Mouse (Mus musculus) thymus, postnatal 10 days (tissue): Measurements from ENCODE around the gene Pklr.

Experiments used
- DNase-seq, 2 experiments: peaks; one replicate each; pipeline ENCODE4 v3.0.0; 2021; ENCODE audit warnings: low spot score in 2 of 2

The Pklr gene

DNA sequence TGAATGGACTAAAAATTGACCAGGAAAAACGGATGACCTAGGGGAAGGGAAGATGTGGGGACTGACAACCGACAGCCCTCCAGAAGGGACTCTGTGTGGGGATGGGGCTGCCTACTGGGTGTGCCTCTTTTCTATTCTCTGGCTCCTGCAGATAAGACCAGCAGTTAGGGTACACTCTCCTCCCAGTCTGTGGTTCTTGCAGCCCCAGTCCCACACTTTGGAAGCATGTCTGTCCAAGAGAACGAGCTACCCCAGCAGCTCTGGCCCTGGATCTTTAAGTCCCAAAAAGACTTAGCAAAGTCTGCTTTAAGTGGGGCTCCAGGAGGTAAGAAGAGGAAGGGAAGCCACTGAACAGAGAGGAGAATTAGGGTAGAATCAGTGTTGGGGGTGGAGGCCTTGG lies at the start of gene Pklr:
TSS of gene Pklr (plus strand) at position 185 of the 400 bp plus-strand sequence.
- DNase-seq: no peak

DNA sequence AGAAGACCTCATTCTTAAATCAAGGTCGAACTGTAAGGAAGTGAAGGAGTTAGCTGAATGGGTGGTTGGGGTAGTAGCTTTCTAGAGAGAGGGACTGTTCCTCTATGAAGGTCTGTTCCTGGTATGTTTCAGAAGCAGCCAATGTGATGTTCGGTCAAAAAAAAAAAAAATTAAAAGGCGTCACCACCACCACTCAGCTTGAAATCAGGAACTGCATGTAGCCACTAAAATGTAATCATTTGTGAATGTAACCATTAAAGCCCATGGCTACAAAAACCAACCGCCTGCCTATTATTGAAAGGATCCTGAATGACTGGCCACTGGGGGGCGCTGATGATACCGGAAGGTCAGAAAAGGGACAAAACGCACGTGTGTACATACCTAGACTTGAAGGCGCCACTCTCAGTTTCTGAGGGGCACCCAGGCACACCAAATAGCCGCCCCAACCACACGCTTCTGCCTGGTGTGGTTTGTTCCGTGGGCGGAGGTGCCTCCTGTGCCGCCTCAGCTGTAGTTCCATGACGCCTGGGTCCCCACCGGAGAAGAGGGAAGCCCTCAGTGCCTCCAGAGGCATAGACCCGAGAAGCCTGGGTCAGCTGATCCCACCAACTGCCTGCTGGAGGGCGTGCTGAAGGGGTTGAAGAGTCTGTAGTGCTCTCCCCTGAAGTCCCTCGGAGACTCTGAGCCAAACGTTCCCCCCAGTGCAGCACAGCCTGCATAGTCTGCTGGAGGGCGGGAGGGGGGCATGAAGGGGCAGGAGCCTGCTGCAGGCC lies 48.4 kb upstream of the Pklr start:
- peak; percentile 72 to 92 for DNase-seq

DNA sequence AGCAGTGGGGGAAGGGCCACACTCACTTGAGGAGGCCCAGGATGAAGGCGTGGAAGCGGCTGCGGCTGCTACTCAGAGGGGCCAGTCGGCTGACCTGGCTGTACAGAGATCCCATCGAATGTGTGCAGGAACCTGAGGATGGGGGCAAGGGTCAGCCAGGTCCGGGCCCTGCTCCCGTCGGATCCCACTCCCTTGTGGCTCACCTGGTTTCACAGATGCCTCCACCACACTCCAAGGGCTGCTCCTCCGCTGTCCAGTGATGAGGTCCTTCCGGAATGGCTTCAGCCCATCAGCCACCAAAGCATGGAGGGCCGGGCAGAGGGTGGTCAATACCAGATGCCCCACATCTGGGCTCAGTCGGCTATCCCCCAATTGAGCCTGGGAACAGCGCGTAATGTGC lies 47.0 kb upstream of the Pklr start:
- DNase-seq: no peak

DNA sequence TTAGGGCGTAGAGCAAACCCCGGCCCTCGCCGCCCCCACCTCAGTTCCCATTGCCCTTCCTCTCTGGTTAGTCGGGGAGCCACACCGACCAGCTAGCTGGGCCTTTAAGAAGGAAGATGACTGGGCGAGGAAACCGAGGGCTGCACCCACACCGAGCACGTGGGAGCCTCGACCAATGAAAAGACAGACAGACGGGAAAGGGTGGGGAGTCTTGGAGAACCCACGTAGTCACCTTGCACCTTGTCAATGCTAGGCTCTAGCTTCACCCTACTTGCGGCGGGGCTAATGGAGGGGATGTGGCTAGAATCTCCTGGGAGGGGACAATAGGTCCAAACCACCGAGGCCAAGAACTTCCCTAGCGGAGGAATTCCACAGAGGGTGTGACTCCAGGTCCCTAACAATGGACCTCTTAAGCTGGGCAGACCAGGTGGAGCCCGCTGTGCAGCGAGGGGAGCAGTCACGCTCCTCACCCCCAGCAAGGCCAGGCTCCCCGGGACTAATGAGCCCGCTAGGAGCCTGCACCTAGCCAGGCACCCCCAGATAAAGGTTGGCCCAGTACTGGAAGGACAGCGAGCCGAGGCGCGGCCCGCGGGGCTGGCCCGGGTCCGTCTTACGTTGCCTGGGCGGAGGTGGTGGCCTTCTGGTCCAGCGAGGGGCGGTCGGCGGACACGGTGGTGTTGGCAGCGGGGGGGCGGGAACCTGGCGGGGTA lies 45.9 kb upstream of the Pklr start:
- DNase-seq: peak; percentile 78

DNA sequence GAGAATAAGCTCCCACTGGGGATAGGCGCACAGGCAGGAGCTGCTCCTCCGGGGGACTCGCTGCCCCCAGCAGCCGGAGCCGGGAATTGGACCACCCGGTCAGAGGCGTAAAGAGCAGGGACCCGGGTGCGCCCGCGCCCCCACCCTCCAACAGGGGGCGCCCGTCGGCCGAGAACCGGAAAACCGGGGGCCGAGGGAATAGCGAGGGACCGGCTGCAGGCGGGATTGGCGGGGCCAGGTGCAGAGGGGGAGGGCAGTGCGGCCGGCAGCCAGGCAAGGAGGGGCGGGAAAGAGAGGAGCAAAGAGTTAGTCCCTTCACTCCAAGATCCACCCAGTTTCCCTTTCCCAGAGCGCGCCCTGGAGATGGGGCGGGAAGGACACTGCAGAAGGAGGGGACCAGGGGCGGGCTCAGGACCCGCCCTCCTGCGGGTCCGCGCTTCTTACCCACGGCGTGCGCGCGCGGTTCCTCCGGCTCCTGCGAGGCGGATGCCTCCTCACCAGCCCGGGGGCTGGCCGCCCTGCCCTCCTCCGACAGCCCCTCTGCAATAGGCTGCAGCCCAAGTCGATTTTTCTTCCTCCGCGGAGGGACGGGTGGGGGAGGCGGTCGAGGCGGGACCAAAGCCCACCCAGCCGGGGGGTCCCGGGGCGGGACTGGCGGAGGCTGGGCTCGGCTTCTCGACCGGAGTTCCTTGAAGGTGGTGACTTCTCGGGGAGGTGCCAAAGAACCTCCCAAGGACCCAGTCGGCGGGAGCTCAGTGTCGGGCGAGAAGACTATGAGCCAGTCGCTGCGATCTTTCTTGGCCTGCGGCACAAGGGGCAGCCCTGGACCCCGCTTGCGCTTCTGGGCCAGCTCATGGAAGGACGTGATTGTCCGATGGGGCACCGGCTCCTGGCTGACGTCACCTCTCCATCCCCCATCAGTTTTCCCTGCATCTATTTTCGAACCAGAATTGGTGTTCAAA lies 45.0 kb upstream of the Pklr start:
- peak; percentile 67 to 86 for DNase-seq

DNA sequence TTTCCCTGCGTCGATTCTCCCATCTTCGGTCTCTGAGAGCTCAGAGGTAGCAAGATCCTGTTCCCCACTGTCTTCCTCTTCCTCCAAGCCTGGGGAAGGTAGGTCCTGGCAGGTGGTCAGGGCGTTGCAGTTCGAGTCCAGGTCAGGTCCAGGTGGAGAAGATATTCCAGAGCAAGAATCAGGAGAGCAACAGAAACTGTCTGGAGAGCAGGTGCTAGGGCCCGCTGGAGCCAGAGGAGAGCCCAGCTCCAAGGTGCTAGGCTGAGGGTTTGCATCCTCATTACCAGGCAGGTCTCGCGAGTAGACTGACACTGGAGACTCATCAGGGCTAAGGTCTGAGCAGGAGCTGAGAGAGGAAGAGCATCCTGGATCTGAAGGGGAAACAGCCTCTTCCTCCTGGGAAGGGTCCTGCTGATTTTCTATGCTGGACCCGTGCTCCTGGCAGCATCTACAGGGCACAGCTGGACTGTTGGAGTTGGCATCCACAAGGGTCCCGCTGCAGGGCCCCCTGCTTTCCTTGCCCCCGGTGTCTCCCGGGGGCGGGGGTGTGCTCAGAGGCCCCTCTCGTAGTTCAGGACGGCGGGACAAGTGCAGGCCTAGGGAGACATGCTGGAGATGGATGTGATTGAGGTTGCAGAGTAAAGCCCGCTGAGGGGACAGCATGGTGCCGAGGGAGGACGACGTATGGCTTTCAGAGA lies 44.0 kb upstream of the Pklr start:
- DNase-seq: no peak

DNA sequence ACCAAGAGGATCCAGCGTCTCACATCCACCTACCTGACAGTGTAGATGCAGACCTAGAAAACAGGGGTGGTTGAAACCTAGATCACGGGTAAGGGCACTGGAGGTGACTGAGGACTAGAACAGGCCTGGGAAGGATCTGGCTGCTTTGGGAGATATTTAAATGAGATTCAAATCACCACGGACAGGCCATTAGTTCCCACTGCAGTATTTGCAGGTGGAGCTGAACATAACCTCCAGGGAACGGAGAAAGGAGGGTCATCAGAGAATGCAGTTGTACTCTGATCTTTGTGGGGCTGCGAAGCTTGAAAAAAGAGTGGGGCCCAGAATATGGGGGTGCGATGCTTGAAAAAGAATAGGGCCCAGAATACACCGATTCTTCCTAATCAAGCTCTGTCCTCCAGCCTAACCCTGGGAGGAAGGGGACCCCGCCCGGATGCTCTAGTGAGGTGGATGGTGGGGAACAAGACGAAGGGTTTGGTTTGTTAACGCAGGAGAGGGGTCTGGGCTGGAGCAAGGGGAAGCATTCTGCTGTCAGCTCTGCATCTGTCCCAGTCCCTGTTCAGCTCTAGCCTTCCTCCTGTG lies 43.3 kb upstream of the Pklr start:
- no peak for DNase-seq

DNA sequence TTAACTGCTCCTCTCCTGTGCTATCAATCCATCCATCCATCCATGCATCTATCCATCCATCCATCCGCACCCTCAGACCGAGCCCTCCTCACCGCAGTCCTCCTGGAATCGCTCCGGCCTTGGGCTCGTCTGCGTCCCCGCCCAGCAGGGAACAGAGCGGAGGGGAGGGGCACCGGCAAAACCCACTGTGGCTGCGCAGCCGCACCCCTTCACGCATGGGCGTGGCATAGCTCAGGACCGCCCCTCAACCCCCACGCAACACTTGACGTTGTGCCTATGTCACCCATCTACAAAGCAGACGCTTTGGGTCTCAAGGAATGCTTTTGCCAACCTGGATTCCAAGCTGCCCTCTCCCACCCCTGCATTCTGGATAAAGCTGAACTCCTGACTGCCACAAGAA lies 42.8 kb upstream of the Pklr start, which contains the start of gene Rusc1:
TSS of gene Rusc1 (minus strand) at position 137 of the 400 bp plus-strand sequence.
- DNase-seq: peak; percentile 37 to 43

DNA sequence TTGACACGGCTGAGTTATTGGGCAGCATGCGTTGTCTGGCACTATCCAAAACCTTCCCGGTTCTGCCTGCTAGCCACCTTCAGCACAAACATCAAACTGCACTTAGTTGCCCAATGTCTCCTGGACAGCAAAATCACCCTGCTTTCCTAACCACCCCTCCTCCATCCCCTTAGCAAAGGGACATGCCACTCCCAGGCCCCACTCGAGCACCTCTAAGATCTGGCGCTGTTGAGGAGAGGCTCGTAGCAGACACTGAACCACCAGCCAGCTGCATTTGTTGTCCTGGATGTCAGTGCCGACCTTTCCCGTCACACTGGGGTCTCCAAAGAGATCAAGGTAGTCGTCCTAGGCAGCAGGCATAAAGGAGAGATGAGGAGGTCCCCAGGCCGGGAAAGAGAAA lies 41.9 kb upstream of the Pklr start:
- DNase-seq: no peak

DNA sequence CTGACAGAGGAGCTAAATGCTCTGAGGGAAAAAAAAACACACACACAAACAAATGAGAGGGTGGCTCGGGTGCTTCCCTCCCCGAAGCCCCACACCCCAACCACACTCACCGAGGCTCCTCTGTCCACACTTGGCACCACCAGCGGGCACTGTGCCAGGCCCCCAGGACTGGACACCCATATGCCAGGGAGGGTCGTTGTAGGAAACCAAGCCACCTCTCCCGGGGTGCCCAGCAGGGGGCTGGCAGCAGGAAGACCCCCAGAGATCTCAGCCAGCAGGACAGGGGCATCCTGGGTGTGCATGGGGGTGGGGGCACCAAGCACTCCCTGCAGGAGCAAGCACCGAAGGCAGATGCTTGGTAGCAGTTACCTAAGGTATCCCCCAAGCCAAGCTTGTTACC lies 35.1 kb upstream of the Pklr start, which contains the start of gene Gm43738:
TSS of gene Gm43738 (minus strand) at position 289 of the 400 bp plus-strand sequence.
- DNase-seq: no peak

DNA sequence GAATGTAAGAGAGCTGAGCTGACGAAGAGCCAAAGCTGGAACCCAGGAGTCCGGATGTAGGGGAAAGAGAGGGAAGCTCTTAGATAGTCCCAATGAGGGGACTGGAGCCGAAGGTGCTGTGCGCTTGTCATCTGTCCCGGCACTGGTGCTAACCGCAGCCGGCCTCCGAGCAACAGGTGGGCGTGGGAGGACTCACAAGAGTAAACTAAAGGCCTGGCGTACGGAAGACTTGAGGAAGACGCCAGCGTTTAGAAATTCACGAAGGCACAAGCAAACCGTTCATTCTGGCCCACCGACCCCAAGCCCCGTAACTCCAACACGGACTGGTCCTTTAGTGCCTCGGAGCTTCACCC lies 34.5 kb upstream of the Pklr start:
- DNase-seq: peak in 1 of 2 experiments; percentile 25

DNA sequence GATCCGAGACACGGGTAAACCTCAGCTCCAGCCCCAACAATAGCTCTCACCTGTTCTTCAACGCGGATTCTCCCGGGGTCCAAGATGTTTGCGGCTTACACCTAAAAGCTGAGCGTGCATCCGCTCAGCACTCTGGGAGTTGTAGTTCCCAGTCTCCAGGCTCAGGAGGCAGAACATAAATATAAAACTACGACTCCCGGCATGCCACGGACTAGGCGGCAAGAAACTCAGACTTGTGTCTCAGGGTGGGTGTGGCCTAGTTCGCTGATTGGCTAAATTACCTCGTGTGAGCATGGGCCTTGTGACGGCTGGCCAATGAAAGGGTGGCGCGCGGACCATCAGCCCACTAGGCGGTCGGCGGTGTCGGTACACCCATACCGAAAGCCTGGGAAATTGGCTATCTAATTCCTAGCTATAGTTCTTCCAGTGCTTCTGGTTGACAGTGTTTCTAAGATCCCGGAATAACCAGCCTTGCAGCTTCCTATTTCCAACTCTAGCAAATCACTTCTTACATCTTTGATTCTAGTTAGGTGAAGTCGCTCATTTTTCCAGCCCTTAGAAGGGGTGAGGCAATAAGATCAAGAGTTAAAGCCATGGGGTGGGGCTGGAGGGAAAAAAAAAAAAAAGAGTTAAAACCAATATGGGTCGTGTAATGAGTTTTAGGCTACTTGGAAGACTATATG lies 34.0 kb upstream of the Pklr start, which contains the start of gene Fdps:
TSS of gene Fdps (minus strand) at position 148 of the 683 bp plus-strand sequence.
- peak; percentile 92 to 93 for DNase-seq

DNA sequence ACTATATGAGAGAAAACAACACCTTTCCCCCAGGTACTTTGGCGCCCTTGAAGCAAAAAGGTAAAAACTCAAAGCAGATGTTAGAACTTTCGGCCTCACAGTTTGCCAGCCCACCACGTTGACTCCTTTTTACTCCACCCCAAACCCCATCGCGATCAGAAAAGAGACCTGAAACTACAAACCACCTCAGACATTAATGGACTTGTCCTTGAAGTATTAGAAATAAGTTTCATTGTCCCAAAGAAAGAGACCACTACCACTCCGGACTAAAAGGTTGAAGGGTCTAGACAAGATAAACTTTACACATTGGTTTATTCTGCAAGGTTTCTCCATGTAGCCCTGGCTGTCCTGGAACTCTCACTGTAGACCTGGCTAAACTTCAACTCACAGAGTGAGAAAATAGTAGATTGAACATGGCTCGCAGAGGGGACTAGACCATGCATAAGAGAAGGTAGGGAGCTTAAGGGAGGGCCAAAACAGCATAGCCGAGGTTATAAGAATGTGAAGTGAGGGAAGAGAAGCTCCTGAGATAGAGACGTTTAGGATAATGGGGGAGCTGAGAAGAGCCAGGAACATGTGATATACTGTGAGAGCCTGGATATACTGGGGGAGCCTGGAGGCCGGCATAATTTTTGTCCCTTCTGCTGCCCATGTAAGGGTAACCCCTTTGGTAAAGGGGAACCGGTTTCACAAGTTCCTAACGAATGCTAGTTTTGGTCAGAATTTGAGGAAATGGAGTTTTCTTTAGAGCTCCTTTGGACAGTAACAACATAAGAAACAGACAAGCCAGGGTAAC lies 33.2 kb upstream of the Pklr start:
- DNase-seq: no peak

DNA sequence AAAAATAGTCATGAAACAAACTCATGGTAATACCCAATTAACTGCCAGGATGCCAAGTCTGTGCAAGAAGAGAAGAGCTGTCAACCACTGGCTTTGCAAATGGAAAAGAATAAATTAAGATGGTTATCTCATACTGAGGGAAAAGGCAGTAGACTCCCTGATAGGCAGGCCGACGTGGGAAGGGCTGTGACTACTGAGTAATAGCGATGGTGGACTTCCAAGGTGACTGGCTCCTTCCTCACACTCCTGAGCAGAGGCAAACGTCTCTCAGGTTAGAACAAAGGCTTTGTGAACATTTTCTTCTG lies 32.7 kb upstream of the Pklr start:
- DNase-seq: no peak

DNA sequence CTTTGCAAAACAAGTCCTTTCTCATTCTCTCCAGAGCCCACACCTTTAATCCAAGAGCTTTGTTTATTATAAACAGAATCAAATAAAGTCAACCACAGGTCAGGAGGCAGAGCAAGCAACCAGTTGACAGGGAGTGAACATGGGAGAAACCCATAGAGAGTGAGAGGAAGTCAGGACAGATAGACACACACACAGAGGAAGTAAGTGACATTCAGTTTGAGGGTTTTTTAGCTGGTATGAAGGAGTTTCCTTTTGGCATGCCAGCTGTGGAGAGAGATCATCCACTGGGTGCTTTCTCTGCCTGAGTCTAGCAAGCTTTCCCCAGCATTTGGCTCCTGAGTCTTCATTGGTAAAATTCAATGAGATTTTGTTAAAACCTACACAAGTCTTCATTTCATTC lies 29.1 kb upstream of the Pklr start:
- no peak for DNase-seq

DNA sequence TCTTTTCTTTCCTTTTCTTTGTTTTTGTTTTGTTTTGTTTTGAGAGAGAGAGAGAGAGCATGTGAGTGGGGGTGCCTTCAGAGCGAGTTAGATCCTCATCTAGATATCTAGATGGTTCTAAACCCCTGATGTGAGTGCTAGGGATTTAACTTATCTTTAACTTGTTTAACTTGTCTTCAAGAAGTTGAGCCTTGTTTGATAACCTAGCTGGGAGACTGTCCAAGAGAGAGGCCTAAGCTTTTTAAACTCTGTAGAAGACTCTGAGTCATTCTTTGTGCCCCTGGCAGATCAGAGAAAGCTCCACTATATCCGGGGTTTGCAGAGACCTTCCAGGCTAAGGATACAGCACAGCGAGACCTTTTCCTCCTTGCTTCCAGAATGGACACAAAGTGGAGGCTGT lies 28.4 kb upstream of the Pklr start:
- no peak for DNase-seq

DNA sequence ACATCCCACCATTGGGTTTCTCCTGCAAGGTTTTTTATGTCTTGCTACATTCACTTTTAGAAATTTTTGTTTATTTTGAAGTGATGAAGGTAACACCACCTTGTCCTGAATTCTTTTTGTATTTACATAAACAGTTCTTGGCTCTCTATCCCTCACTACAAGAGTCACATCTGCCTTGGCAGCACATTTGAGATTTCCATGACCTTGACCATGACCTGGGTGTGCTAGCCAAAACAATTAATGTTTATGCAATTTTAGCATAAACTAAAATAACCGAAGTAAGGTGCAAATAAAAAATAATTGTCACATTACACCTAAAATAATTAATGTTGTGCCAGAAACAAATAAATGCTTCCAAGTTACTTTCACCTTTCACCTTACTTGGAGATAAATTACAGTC lies 27.8 kb upstream of the Pklr start:
- DNase-seq: no peak

DNA sequence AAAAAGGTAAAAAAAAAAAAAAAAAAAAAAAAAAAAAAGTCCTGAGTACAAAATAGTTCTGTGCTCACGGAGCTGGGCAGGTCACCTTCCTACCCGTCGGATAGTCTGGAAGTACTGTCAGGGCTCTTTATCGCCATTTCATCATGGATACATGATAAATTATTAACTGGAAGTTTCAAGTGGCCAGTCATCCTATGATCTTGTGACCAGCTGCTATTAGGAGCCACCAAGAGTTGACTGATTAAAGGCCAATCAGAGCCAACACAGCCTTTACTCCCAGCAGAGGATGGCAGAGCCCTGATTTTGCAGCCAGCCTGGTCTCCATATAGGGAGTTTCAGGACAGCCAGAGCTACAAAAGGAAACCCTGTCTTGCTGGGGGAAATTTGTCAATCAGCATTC lies 22.9 kb upstream of the Pklr start:
- DNase-seq: no peak

DNA sequence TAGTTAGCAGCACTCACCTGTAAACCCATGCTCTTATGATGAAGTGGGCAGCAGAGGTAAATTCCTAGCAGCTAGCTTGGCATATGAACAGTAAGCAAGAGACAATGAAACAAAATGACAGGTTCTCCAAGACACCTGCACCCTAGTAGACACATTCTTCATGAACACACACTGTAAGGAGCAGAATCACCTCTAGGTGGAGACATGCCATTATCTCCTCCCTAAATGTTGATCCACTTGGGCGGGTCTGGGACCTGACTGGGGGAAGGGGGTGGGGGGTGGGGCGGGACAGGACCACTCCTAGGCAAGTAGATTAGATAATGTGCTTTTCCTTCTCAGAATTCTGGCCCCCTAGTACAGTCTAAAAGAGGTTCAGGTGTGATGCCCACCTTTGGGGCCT lies 20.4 kb upstream of the Pklr start:
- DNase-seq: peak in 1 of 2 experiments; percentile 41

DNA sequence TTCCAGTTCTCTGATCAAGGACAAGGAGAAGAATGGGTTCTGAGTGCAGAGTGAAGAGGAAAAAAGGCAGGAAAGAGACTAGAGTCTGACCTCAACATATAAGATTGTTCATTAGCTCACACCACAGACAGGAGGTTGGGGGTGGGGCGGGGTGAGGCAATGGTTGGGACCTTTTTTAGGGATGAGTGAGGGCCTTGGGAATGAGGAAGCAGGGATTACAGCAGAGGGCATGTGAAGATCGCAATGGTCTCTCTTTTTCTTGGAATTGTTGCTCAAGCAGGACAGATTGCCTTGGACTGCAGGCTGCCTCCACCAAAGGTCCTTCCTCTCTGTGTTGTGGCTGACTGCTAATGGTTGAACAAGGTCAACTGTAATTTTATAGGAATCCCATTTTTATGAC lies 12.6 kb upstream of the Pklr start:
- no peak for DNase-seq
